Mouse (Mus musculus): Measurements from ENCODE around the gene Rnf168. TPM values are rescaled to one million over a fixed set of nuclear protein-coding genes. Genes with fewer than 3 reads are reported as not detected.

Rnf168 gene
- total RNA-seq, 2 experiments from 2014 or later: 24.6 to 27.7 TPM

DNA sequence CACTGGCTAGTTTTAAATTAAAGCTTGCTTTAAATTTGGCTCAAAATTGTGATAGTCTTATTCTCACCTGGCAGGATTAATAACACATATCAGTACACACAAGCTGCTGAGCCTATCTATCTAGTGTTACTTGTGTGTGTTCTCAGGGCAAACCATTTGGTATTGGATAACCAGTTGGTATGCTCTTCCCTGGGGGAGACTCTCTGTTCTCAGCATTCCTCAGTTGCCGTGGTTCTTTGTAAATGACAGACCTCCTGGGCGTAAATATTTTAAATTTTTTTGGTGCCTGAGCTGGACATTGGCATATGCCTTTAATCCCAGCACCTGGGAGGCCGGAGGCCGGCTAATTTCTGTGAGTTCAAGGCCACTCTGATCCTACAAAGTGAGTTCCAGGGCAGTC lies 35.6 kb downstream of the Rnf168 start:
- DNase-seq: no peak

DNA sequence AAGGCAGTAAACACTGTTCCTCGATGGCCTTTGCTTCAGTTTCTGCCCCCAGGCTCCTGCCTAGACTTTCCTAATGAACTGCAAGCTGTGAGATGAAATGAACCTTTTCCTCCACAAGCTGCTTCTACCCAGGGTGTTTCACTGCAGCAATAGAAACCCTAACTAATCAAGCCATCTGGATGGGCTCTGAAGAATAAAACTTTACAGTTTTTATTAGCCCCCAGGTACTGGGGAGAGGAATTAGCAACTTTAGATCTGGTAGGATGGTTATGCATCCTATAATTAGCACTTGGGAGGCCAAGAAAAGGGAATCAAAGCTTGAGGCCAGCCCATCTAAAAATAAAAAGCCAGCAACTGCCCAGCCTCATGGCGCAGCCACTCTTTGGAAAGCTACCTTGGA lies 39.3 kb downstream of the Rnf168 start:
- no peak for DNase-seq

DNA sequence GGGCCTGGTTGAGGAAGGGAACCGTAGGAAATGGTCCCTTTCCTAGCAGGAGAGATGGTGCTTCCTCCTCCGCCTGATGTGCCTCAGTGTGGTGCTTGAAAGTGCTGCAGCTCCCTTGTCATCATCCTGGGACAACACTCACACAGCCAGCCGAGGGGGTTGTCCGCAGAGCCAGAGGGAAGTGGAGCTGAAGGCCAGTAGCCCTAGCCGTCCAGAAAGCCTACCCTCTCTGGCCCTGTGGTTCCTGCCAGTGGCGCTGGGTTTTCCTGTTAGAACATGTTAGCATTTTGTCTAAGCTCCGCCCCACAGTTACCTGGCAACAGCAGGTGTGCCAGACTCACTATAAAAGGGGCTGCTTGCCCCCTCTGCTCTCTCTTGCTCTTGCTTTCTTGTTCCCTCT lies 46.7 kb downstream of the Rnf168 start:
- no peak for DNase-seq

DNA sequence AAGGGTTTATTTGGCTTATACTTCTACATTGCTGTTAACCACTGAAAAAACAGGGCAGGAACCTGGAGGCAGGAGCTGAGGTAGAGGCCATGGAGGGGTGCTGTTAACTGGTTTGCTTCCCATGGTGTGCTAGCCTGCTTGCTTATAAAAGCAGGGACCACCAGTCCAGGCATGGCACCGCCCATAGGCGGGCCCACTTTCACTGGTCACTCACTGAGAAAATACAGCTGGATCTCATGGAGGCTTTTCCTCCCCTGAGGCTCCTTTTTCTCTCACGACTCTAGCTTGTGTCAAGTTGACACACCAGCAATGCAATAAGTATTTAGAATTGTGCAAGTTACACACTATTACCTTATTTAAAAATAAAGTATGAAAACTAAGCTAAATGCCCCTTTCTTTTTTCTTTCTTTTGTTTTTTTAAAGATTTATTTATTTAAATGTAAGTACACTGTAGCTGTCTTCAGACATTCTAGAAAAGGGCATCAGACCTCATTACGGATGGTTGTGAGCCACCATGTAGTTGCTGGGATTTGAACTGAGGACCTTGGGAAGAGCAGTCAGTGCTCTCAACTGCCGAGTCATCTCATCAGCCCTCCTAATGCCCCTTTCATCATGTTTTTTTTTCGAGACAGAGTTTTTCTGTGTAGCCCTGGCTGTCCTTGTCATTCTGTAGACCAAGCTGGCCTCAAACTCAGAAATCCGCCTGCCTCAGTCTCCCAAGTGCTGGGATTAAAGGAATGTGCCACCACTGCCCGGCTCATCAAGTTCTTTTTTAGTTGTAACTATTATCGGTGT lies 53.8 kb downstream of the Rnf168 start:
- no peak for DNase-seq

DNA sequence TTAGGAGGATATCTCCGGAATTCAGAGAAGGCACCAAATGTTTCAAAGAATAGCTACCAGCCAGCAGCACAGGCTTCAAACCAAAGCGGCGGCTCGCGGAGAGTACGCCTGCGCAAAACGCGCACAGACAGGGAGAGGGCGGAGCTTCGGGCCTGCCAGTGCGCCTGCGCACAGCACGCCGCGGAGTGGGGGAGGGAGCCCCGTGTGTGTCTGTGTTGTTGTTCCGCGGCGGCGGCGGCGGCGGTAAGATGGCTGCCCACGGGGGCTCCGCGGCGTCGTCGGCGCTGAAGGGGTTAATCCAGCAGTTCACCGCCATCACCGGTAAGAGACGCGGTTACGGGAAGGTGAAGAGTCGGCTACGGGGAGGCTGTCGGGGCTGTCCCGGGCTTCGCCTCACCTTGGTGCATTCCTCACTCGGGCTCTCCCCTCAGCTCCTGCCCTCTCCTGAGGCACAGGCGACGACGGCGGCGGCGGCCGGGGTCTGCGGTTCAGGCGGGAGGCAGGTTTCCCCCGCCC lies 54.8 kb downstream of the Rnf168 start, which contains the start of gene Ubxn7:
TSS of gene Ubxn7 (plus strand) at position 218 of the 516 bp plus-strand sequence.
- DNase-seq: peak; percentile 99

DNA sequence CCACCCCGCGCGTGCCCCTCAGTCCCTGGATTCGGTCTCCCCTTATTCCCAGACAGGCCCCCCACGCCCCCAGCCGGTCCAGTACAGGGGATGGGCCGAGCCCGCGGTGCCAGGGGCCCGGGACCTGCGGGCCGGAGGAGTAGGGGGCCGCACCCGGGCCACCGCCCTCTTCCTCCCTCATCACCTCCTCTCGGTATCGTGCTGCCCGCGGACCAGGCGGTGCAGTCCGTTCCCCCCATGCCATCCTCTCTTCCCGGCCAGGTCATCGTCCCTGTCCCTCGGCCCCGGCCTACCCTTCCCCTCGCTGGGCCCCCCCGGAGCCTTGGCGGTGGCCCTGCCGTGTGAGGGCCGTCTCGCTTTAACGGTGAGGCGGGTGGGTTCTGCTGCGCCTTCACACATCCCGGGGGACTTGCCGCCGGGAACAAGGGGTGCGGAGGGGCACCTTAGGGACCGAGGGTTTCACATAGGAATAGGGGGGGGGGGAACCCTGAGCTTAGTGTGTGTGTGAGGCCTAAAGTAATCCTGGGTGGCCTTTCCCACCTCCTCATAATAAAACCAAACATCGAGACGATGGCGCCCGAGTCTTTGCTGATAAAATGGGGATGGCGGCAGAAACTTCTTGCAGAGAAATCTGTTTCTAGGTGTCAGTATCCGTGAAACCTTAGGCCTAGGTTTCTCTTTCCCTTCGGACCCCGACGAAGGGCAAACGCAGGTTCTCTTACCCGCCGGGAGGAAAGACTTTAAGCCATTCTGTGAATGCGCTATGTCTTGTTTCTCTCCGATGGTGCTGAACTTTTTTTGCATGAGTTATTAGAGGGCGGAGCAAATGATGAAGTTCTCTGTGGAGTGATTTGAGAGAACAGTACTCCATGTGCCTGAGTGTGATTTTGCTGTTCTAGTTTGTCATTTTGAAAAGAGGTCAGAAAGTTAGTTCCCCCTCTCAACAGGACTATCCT lies 55.6 kb downstream of the Rnf168 start:
- peak; percentile 67 to 75 for DNase-seq

DNA sequence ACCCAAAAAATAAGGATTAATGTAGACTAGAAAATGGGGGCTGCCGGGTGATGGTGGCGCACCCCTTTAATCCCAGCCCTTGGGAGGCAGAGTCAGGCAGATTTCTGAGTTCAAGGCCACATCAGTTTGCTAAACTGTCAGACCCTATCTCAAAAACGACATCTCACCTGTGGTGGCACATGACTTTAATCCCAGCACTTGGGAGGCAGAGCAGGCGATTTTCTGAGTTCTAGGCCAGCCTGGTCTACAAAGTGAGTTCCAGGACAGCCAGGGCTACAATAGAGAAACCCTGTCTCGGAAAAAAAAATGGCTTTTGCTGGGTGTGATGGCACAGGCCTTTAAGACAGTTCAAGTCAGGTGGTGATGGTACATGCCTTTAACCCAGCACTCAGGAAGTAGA lies 57.9 kb downstream of the Rnf168 start:
- no peak for DNase-seq

DNA sequence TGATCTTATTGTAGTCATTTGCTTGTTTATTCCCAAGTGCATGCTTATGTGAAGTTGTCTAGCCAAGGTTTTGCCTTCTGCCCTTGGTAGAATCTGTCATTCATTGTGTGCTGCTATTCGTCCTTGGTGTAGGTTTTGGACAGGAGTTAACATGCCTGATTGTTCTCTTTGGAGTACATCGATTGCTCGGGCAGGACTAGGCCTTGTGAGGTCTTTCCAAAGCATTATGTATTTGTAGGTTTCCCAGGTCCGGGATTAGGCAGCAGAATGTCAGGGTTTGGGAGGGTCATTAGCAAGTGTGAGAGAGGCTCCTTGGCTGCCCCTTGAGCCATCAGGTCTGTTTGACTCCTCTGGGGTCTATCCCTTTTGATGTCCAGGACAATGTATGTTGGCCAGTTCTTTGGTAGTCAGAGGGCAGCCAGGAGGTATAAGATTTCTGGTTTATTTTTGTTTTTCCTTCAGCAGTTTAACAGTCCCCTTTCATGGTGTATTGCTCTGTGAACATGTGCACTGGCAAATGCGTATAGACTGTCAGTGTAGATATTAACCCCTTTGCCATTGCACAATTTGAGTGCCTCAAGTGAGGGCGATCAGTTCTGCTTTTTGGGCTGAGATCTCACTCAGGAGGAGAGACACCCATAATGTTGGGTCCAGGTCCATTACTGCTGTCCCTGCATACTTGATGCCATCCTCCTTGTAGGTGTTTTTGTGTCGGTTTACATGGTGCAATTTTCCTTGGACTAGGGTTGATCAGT lies 58.9 kb downstream of the Rnf168 start:
- DNase-seq: peak; percentile 9 to 13

DNA sequence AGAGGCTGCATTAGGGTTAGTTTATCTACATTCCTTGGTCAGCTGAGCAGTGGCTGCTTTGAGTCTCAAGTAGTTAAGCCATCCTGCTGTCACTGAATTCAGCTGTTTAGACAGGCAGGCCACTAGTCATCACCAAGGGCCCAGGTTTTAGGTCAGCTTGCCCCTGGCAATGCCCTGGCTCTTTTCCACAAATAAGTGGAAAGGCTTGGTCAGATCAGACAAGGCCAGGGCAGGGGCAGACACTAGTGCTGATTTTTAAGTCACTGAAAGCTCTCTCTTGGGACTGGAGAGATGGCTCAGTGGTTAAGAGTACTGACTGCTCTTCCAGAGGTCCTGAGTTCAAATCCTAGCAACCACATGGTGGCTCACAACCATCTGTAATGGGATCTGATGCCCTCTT lies 59.7 kb downstream of the Rnf168 start:
- peak; percentile 14 to 64 for DNase-seq

DNA sequence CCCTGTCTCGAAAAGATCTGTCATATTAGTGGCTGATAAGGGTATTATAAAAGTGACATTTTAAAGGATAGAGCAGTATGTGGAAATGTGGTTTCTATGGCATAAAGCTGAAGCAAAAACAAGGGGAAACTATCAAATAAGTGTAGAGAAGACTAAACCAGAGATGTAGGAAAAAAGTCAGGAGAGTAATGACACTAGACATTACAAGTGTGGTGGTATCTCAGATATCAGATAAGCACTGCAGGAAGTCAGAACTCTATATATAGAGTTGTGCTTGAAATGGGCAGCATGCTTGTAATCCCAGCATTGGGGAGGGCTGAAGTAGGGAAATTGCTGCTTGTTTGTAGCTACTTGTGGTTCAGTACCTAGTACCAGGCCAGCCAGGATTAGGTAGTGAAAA lies 63.2 kb downstream of the Rnf168 start:
- DNase-seq: no peak

DNA sequence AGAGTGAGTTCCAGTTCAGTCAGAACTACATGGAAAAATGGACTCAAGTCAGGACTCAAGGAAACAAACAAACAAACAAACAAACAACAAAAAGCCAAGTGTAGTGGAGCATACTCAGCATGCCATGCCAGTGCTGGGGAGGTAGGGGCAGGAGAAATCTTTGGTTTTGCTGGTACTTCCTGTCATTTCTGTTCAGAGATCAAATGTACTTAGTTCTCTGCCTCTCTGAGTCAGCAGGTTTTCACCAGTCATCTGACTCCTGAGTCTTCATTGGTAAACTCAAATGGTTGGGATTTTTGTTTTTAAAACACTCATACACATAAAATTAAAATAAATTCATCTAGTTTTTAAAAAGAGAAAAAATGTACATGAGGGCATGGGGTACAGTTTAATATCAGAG lies 68.3 kb downstream of the Rnf168 start:
- no peak for DNase-seq

DNA sequence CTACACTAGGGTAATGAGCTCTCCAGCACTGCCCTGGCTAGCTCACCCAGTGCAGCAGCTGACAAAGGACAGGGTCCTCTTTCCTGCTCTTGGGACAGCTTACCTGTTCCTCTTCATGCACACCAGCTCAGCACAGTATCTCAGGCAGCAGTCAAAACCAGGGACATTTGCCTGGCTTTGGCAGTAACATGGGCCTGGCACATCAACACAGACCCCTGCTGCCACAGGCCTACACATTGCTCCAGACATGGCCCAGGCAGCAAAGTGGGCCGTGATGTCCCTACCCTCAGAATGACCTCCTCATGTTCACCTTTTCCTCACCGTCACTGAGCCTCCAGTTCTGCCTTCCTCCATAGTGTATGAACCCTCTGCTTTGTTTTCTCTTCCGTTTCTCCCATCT lies 73.5 kb downstream of the Rnf168 start:
- no peak for DNase-seq

Small RNA genes within 50 kb of the gene (microRNA-seq; reads per million reads assigned to microRNA genes)
- not detected for gene Mir1946a

Other genes starting within 250 kb of the Rnf168 start
- 10 to 100 TPM; 57.5 to 67.9 TPM for gene Pak2, start 198.1 kb upstream of the Rnf168 start, total RNA-seq (2021)
- gene Pigx, start 177.7 kb upstream of the Rnf168 start, total RNA-seq (2021): 10 to 100 TPM; 25.9 to 34.1 TPM
- gene Cep19, start 177.7 kb upstream of the Rnf168 start, total RNA-seq (2021): 10 to 100 TPM; 11.7 to 12.6 TPM
- gene Nrros, start 111.9 kb upstream of the Rnf168 start, total RNA-seq (2021): 1 to 10 TPM; 5.3 to 8.2 TPM
- not detected for gene Bex6, start 97.6 kb upstream of the Rnf168 start, total RNA-seq (2021)
- gene Fbxo45, start 30.3 kb upstream of the Rnf168 start, total RNA-seq (2021): 10 to 100 TPM; 20.7 to 21.4 TPM
- gene Wdr53, start 30.2 kb upstream of the Rnf168 start, total RNA-seq (2021): 10 to 100 TPM; 13.7 to 14.8 TPM
- under 1 TPM in 1 of 2 experiments, not detected in 1; 0.30 TPM for gene Smco1, start 6.0 kb upstream of the Rnf168 start, total RNA-seq (2021)
- gene Ubxn7, start 54.8 kb downstream of the Rnf168 start, total RNA-seq (2021): 10 to 100 TPM; 57.4 to 70.5 TPM
- under 1 TPM in 1 of 2 experiments, not detected in 1; 0.56 TPM for gene Tm4sf19, start 123.0 kb downstream of the Rnf168 start, total RNA-seq (2021)
- 1 to 10 TPM; 6.6 to 7.7 TPM for gene Tctex1d2, start 142.2 kb downstream of the Rnf168 start, total RNA-seq (2021)
- 100 to 1,000 TPM in 1 of 2 experiments, 10 to 100 TPM in 1; 86.1 to 103 TPM for gene Pcyt1a, start 153.5 kb downstream of the Rnf168 start, total RNA-seq (2021)
- gene Slc51a, start 210.4 kb downstream of the Rnf168 start, total RNA-seq (2021): under 1 TPM in 1 of 2 experiments, not detected in 1; 0.36 TPM
- not detected for gene Zdhhc19, start 218.8 kb downstream of the Rnf168 start, total RNA-seq (2021)